Mouse (Mus musculus) bone marrow, adult 2 months (tissue): ENCODE measurements around the gene Sephs1. TPM values are rescaled to one million over a fixed set of nuclear protein-coding genes. Genes with fewer than 3 reads are reported as not detected.

Experiments used
- H3K27ac ChIP-seq: fragments of 200-500 bp; 2 replicates; pipeline ENCODE4 v1.5.1; 2012; ENCODE audit warnings: low read depth, mild to moderate bottlenecking, control low read depth, inconsistent platforms, low read length; ENCODE audit not compliant: control insufficient read depth, poor library complexity, insufficient read depth
- H3K4me1 ChIP-seq: fragments of 200-500 bp; 2 replicates; pipeline ENCODE4 v1.6.1; 2011; ENCODE audit warnings: low read length; ENCODE audit not compliant: control insufficient read depth, insufficient read depth
- H3K4me3 ChIP-seq: fragments of 200-500 bp; replicated peaks from 2 replicates; pipeline ENCODE3; 2011; ENCODE audit warnings: mild to moderate bottlenecking, low read depth, low read length, control low read depth; ENCODE audit not compliant: control insufficient read depth
- CTCF ChIP-seq: fragments of 200-500 bp; IDR thresholded peaks from 2 replicates; pipeline ENCODE4 v1.5.1; 2011; ENCODE audit warnings: low read length, control low read depth; ENCODE audit not compliant: control insufficient read depth, insufficient read depth
- POLR2A ChIP-seq: fragments of 200-500 bp; IDR thresholded peaks from 2 replicates; pipeline ENCODE4 v1.6.1; 2011; ENCODE audit warnings: low read depth, mild to moderate bottlenecking, control low read depth, low read length, borderline replicate concordance; ENCODE audit not compliant: control insufficient read depth
- WGBS: fragments of 180-500 bp; shearing (Covaris S2); methylation state at CpG from one replicate; pipeline ENCODE4 v1.1.7; 2018; 5-methylcytosine and 5-hydroxymethylcytosine counted together
- polyA plus RNA-seq: library from polyadenylated mRNA; stranded (reverse); fragments of >200 nt; gene quantifications from 2 replicates; pipeline ENCODE4 v1.2.4, GENCODE M21; 2011; ENCODE audit warnings: low replicate concordance; ENCODE audit not compliant: missing spikeins, insufficient read depth, insufficient read length

Gene Sephs1
- polyA plus RNA-seq, 1 experiment, result 17.7 TPM

DNA sequence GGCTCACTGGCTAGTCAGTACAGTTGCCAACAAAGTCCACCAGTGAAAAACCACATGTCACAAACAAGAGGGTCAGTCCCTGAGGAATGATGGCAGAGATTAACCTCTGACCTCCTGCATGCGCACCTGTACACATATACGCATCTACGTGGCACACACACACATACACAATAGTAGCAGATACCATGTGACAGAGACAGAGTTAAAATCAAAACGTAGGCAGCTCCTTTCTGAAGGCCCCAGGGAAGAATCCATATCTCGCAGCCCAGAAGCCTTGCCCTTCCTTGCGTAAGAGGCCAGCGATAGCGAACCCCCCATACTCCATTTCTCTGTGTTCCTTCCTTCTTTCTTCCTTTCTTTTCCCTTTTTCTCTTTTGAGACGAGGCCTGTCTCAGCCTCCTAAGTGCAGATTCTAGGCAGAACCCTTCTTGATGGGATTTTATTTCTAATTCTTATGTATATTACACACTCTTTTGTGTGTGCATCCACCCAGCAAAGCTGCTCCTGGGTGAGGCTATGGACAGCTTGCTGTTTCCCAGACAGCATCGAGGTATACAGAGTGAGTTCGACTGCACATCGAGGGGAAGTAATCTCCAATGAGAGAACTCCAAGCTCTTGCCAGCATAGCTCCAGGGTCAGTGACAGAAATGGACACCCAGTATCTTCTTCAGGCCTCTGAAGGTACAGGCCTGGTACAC lies 13.2 kb upstream of the Sephs1 start:
- H3K27ac ChIP-seq, result no peak overlapping the region

DNA sequence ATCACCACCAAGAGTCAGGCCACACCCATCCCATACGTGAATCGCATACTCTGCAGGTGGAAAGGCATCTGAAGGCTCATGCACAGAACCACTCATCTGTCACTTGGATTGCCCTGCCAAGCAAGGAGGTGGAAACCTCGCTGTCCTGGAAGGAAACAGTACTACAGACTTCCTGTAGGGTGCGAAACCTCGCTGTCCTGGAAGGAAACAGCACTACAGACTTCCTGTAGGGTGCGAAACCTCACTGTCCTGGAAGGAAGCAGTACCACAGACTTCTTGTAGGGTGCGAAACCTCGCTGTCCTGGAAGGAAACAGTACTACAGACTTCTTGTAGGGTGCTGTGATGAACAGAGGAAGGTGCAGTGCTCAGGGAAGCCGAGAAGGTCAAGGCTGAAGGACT lies 8.6 kb upstream of the Sephs1 start:
- Histone ChIP-seq H3K4me1 (no peaks in the 10 kb centered on the region), H3K4me3 (no peak overlapping the region), H3K27ac (no peak overlapping the region)
- WGBS, result 30% methylated on average over 9 of the region's 9 CpGs
- TF ChIP-seq CTCF (no peak), POLR2A (no peak)

More for the DNA sequence above, 13.2 kb upstream of the Sephs1 start:
- no peak for TF ChIP-seq POLR2A
- no peak for TF ChIP-seq CTCF
- 65% methylated on average over 12 of the region's 12 CpGs for WGBS
- no peak overlapping the region for H3K4me3 ChIP-seq
- peaks cover 2% of the 10 kb centered on the region for H3K4me1 ChIP-seq

DNA sequence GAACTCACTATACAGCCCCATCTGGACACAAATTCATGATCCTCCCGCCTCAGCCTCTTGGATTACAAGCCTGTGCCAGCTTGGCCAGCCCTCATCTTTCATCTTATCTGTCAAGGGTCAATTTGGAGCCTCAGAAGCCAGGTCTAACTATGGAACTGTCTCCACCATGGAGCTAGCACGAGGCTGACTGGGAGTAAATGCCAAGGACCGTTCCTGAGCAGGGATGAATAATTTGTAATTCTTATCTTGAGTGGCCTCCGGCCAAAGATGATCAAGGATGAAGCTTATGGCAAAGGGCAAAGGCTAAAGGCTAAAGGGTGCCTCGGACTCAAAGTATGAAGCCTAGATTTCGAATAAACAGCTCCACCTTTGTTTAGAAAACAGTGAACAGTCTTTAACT lies 8.0 kb upstream of the Sephs1 start:
- WGBS, result 76% methylated on average over 6 of the region's 6 CpGs

DNA sequence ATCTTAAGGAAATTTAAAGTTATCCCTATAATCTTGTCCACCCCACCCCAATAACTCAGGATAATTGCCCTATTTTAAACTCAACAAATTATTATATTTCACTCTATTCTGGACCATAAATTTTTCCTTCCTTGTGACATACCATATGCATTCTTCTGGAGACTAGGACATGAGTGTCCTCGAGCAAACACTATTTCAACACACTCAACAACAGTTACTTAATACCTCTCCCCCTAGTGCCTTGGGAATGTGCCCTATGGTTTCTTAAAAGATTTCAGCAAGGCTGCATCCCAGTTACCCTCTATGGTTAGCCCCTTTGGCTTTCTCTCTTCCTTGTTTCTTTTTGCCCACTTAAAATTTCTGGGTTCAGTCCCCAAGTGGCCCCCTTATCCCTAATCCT lies 6.3 kb upstream of the Sephs1 start:
- 29% methylated on average over 1 of the region's 1 CpGs for WGBS
- no peaks in the 10 kb centered on the region; the same call in 1 of the 2 replicates for H3K4me1 ChIP-seq
- H3K4me3 ChIP-seq, result no peak overlapping the region
- H3K27ac ChIP-seq, result no peak overlapping the region
- TF ChIP-seq POLR2A (no peak), CTCF (no peak)

More for the DNA sequence above, 8.0 kb upstream of the Sephs1 start:
- Histone ChIP-seq H3K4me3 (no peak overlapping the region), H3K4me1 (no peaks in the 10 kb centered on the region; the same call in 1 of the 2 replicates), H3K27ac (no peak overlapping the region)
- TF ChIP-seq POLR2A (no peak), CTCF (no peak)

DNA sequence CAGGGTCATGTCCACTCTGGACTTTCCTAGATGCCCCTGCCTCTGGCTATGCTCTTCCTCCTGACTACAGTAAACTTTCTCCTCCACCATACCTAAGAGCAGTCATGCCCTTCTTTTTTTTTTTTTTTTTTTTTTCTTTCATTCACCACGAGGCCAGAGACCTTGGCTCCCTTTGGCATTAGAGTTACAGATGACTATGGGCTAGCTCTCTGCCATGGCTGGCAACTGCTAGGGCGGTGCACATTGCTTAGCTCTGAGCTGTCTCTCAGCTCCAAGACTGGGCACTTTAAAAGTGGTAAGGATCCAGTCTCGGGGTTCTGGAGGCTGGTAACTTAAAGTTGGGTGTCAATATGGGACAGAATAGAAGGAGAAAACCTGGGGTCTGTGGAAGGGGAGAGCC lies 5.2 kb upstream of the Sephs1 start:
- TF ChIP-seq CTCF, result no peak
- no peak for TF ChIP-seq POLR2A
- WGBS, result 49% methylated on average over 3 of the region's 3 CpGs
- Histone ChIP-seq H3K4me3 (no peak overlapping the region), H3K4me1 (no peaks in the 10 kb centered on the region; the same call in 1 of the 2 replicates), H3K27ac (no peak overlapping the region)

DNA sequence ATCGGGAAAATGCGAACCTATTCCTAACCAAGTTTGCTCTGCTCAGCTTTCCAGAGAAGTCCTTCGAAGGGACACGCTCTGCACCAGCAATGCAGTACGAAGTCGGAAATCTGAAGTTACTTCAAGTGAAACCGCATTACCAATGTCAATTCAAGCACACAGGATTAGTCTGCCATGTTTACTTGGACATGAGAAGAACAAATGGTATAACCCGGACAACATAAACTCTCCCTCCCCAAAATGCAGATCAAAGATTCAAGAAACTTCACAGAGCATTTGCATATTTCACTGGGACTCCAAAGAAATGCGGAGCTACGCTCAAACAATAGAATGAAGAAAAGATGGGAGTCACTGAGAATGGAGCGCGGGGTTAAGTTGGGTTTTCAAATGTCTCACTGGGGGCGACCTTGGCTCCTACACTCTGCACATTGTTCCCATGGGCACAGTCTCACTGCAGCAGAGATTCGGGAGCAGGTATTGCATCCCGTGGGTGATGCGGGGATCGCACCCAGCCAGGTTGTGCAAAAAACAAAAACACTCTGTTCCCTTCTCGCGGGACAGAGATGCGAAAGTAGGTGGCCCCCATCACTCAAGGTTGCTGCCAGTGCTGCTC lies 521 bp upstream of the Sephs1 start:
- H3K4me3 ChIP-seq, result peak overlapping the region; percentile 71
- WGBS, result 6% methylated on average over 20 of the region's 20 CpGs
- no peaks in the 10 kb centered on the region; the same call in 1 of the 2 replicates for H3K4me1 ChIP-seq
- no peak overlapping the region for H3K27ac ChIP-seq
- TF ChIP-seq POLR2A (no peak), CTCF (no peak)

DNA sequence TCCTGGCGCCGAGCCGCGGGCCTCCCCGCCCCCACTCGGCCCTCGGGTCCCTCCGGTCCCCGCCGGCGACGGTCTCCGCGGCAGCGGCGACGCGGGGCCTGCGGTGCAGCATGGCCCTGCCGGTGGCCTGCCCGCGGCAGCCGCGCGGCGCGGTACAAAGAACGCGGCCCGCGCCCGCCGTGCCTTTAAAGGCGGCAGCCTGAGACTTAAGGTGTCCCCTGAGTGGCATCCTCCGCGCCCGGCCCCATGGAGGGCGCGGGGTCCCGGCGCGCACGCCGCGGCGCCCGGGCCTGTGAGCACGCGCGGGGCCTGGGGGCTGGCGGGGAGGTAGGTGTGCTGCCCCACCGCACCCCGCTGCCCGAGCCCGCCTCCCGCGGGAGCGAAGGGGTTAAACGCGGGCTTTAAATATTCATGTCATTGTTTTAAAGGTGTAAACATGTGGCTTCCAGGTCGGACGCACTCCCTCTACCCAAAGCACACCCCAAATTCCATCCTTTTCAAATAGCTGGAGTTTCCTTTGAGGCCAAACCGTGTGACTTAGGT lies 956 bp downstream of the Sephs1 start:
- TF ChIP-seq CTCF (no peak), POLR2A (peak; percentile 23; the same call in 1 of the 2 replicates)
- no peaks in the 10 kb centered on the region; the same call in 1 of the 2 replicates for H3K4me1 ChIP-seq
- H3K27ac ChIP-seq, result peak overlapping the region; percentile 89
- H3K4me3 ChIP-seq, result peak overlapping the region; percentile 71
- WGBS, result under 1% methylated on average over 63 of the region's 63 CpGs

DNA sequence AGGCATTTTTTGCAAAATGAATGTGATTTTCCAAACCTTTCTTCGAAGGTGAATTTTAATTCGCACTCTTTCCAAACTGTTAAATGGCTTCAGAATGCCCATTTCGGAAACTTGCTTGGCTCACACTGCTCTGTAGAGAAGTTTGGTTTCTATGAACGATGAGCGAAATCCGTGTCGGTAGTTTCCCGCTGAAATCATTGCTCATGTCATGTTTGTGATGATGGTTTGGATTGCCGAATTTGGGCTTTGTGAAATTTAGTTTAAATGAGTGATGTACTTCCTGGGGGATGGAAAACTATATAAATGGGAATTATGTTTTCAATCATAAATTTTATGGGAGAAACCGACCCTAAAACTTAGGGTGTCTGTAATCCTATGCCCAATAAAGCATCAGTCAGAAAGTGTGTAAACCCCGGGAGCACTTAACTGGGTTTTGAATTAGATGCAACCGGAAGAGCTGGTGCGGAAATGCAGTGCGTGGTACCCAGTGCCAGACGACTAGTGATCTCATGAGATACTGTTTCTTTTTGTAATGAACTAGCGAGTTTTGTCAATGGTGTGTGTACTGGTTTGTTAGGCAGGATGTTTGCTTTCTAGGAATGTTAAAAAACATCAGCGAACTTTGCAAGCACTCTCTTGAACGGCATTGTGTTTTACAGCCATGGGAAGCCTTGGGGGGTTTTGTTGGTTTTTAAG lies 1.8 kb downstream of the Sephs1 start:
- H3K4me3 ChIP-seq, result peak overlapping the region; percentile 14
- no peak overlapping the region for H3K27ac ChIP-seq
- H3K4me1 ChIP-seq, result no peaks in the 10 kb centered on the region
- WGBS, result 2% methylated on average over 18 of the region's 18 CpGs
- TF ChIP-seq POLR2A, result no peak
- TF ChIP-seq CTCF, result no peak
